Mouse (Mus musculus): ENCODE measurements around the gene Tbpl1.

- TF ChIP-seq CTCF (IDR thresholded peaks at IDR 0.05; ENCODE audit: low read depth, low read length) (no peak), POLR2A (IDR thresholded peaks at IDR 0.05; ENCODE audit: borderline replicate concordance, low read depth, low read length) (no peak)
Observed at GRCm38 (mm10) chr10:22696864-22697263, 34.9 kb downstream of the Tbpl1 start.
